Mouse (Mus musculus) thymus, postnatal 14 days (tissue): ENCODE measurements around the gene Frrs1.
"Not testable (repeated sequence)": the region's sequence is repeated elsewhere in the genome, so short reads cannot be mapped to it uniquely, and the experiment has no call there.

ENCODE experiments used
- DNase-seq: peaks from one replicate; pipeline ENCODE4 v3.0.0; 2021

Gene Frrs1

DNA sequence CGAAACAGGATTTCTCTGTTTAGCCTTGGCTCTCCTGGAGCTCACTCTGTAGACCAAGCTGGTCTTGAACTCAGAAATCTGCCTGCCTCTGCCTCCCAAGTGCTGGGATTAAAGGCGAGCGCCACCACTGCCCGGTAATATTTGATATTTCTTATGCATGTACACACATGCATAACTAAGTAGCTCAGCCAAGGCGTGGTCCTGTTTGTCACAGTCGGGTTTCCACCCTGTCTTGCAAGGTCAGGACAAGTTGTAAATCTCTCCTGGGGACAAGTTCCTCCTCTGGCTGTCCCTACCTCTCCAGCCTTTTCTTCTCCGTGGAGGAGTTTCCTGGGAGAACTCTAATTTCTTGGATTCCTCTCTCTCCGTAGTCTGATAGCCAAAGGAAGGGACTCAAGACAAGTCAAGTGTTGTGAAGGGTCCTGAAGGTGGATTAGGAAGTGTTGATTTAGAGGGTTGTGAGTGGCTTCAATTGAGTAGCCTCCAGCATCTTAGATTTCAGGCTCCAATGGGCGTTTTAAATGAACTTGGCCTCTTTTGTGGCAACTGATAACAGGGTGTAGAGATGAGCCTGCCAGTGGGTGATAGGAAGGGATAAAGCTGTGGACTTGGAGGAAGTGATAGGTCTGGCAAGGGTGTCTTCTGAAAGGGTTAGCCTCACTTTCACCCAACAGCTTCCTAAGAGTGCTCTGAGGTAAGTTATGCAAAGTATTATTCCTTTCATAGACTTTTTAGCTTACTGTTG is at the start of gene Frrs1:
Gene Frrs1, plus strand, starts transcription at position 524 of the 745 bp plus-strand sequence.
- DNase-seq: no peak

DNA sequence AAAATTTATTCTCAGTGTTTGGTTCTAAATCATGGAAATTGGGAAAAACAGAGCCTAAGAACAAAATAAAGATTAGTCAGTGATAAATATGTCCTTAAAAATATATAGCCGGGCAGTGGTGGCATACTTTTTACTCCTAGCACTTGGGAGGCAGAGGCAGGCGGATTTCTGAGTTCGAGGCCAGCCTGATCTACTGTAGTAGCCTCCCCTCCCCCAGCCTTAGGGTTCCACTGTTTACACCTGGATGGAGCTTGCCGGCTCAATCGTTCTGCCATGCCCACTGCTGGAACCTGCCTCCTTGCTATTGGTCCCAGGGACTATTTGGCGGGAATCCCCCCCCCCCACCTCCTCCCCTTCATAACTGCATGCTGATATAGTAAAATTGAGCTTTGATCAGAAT is 48.9 kb upstream of the Frrs1 start:
- DNase-seq: not testable (repeated sequence)

DNA sequence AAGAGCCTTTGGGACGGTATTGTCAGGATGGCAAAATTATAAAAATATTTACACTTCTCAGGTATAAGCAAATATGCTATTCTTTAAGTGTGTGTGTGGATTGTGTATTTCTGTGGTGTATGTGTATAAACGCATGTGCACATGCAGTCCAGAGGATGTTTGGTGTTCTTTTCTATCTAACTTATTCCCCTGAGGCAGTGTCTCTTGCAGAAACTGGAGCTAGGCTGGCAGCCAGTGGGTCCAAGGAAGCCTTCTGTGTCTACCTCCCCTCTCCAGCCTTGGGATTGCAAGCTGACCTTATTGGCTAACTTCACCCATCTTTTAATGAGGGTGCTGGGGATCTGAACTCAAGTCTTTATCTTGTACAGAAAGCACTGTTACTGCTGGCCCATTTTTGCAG is 46.3 kb upstream of the Frrs1 start:
- no peak for DNase-seq

DNA sequence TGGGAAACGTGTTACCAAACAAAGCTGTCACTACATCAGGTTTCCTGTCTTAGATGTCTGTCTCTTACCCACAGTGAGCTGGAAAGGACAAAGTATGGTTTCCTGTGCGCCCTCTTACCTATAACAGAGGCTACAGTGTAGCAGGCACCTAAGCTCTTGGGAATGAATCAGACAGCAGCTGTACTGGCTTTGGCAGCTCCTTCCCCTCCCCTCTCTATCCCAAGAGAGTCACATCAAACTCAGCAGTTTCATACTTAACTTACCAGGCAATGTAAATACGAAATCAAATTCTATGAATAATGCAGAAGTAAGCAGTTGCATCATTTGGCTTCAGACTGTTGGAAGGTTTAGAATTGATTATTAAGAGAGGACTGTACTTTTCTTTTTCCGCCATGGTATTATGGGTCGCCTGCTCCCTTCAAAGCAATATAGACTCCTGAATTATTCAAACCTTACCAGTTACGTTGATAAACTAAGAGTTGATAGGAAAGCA is 43.9 kb upstream of the Frrs1 start:
- no peak for DNase-seq

DNA sequence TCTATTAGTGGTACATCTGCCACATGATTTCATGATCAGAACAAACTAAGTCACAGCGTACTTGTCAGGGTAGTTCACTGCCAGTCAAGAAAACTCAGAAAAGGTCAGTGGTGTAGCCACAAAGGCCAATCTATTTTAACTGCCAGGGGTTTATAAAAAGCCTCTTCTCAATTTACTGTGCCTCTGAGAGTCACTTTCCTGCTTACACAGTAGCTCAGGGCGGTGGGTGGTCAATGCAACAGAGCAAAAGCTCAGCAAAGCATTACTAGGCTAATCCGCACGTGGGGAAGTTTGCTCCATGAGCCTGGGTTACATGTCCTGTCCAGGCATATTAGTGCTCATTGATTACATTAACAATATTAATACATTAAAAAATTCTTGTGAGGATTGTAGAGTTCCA is 43.3 kb upstream of the Frrs1 start:
- no peak for DNase-seq

DNA sequence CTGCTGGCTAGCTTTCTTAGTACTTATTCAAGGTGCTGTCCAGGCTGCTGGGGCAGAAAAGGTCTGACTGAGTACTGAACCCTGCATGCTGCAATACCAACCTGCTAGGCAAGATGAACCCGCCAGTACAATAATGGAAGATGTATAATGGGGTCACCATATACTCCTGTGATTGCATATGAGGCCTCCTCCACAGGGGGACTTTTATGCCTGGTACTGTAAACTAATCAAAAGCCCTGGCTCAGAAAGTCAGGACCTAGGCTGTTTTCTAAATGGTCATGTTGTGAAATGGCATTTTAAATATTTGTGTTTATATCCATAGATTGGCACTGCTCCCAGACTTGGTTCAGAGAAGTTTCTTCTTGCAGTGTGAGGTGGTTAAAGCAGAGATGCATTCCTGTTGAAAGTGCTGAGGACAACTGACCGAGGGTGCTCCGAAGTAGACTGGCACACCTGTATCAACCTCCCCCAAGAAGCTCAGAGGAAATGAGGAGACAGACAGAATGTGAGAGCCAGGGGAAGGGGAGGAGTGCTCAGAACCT is 42.5 kb upstream of the Frrs1 start:
- no peak for DNase-seq

DNA sequence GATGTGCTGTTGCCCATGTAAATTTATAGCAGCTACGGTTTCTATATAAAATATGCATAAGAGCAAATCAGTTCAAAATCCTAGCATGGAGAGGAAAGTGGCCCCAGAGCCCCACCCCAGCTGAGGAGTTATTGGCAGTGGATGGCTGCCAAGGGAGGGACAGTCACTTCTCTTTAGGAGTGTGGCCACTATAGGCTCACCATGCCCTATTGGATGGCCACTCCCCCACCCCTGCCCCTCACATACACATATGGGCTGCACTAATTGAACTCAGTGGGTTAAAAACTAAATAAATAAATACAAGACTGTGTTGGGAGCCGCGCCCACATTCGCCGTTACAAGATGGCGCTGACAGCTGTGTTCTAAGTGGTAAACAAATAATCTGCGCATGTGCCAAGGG is 42.0 kb upstream of the Frrs1 start:
- no peak for DNase-seq

DNA sequence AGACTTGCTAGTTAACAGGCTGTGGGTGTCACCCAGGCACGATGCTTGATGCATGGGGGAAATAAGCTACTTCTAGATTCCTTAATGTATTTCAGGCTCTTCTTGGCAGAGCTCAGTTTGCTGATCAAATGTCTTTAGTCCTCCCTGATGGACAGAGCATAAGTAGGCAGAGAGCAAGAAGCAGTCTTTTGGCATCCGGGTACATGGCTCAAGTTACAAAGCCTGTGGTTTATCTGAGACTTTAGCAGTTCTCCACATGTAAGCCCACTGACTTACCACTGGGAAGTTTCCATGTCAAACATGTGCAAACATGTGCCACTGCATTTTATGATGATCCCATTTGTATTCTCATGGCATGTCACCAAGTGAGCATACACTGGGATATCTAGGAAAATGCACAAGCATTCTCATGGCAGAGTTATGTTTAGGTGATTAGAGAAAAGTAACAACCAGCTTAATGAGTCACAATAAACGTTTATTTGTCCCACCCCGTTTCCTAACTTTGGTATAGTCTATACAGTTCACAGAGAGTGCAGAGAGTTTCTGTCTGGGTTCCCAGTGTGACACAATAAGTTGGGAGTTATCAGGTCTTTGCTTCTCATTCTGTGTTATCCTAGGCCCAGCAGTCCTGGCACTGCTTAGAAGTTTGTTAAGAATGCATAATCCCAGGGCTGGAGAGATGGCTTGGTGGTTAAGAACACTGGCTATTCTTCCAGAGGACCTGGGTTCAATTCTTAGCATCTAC is 32.6 kb upstream of the Frrs1 start:
- no peak for DNase-seq

DNA sequence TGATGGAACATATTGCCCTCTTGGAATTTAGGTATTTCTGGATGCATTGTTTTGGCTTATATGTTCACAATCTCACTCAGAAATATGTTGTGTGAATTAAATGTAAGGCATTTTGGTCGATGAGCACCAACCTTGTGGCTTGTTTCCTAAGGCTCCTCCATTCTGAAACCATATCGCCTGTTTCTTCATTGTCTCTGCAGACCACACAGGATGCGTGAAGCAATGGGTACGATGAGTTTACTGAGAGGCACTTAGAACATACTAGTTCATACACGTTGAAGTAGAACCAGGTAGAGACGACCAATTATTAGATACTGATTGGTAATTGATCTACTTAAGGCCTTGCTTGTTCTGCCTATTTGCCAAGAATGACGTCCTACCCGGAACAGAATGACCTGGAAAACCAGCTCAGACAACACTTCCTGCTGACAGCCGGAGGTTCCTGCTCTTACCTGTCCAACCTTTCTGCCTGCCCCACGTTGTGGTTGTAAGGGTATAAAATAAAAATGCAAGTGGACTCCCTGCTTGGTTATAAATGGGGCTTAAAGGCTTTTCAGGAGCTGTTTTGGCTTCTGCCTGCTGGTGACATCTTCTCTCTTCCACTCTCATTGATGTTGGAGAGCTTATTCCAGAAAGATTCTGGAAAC is 29.9 kb upstream of the Frrs1 start:
- no peak for DNase-seq

DNA sequence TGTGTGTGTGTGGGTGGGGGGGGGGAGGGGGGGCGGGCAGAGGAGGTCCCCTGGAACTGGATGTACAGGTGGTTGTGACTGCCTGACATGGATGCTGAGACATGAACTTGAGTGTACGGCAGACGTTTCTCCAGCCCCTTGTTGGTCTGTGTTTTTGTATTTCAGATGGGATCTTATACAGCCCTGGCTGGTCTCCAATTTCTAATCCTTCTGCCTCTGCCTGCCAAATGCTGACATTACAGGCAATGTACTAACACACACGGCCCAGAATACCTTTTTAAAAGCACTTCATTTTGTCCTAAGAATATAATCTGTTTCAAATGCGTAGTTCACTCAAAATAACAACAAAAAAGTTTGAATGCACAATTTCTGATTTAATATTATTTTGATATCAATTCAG is 27.9 kb upstream of the Frrs1 start:
- DNase-seq: no peak

DNA sequence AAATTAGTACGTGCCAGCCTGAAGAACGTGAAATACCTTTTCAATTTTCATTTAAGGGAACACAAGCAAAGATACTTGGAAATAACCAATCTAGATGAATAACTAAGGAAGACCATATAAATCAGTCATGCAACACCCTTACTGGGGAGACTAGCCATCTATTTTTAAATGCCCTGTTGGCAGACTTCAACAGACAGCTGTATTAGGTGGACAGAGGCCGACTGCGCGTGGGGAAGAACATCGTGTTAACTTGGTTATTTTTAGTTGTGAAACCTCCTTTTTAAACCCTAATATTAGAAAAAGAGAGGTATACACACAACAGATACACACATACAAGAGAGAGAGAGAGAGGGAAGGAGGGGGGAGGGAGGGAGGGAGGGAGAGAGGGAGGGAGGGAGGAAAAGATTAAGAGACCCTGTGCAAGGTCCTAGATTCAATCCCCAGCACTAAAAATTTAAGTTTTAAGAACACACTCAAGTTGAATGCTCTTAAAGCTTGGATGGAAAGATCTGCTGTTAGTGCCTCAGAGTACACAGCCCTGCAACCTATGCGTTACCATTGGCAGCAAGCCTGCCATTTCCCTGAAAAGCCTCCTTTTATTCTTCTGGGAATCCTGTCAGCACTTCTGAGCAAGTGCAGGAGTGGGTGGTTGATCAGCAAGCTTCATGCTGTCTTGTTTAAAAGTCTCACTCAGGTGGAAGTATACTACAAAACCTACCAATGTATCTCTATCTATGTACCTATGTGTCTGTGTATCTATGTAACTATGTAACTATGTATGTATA is 26.5 kb upstream of the Frrs1 start:
- no peak for DNase-seq

DNA sequence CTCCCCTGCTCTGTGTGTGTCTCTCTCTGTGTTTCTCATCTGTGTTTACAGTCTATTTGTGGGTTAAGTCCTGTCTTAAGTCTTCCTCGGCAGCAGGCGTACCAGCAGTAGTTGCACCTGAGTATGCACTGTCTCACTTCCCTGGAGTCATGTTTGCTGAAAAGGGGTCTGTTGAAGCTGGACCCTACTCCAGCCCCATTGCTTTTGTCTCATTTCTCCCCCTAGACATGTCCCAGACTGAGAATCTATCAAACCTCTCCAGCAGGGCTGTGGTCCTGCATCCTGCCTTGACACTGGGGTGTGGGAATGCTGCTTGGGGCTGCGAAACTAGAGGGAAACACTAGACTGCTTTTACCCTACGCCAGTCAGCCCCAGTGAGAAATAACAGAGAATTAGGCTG is 25.8 kb upstream of the Frrs1 start:
- no peak for DNase-seq

DNA sequence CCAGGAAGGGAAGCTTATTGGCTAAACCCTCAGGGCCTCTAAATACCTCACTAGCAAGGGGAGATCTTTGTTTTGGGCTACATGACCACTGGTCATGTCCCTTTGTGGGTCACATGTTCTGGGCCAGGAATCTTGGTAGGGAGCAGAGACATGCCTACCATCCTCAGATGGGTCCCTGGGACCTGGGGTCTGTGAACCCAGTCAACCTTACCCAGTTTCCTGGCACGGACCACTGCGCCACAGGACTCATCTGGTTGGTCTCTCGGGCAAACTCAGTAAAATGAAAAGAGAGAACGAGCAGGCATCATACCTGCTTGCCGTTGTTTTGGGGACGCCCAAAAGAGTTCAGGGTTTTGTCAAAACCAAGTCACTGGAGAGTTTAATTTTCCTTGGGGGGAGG is 25.0 kb upstream of the Frrs1 start:
- DNase-seq: no peak

DNA sequence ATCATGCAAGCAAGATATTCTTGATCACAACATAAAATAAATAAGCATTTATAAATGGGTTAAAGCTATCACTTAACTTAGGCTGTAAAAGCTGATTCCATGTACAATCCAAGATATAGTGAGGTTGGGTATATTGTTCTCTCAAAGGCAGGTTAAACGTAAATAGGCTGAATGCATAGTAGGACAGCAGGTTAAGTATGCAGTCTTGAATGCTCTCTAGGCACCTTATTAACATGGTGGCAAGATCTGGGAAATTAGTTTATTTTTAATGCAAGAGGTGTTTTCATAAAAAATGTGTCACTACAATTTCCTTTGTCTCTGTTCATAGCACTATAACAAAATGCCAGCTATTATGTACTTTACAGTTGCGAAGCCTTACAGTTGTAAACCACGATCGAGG is 23.9 kb upstream of the Frrs1 start:
- DNase-seq: no peak

DNA sequence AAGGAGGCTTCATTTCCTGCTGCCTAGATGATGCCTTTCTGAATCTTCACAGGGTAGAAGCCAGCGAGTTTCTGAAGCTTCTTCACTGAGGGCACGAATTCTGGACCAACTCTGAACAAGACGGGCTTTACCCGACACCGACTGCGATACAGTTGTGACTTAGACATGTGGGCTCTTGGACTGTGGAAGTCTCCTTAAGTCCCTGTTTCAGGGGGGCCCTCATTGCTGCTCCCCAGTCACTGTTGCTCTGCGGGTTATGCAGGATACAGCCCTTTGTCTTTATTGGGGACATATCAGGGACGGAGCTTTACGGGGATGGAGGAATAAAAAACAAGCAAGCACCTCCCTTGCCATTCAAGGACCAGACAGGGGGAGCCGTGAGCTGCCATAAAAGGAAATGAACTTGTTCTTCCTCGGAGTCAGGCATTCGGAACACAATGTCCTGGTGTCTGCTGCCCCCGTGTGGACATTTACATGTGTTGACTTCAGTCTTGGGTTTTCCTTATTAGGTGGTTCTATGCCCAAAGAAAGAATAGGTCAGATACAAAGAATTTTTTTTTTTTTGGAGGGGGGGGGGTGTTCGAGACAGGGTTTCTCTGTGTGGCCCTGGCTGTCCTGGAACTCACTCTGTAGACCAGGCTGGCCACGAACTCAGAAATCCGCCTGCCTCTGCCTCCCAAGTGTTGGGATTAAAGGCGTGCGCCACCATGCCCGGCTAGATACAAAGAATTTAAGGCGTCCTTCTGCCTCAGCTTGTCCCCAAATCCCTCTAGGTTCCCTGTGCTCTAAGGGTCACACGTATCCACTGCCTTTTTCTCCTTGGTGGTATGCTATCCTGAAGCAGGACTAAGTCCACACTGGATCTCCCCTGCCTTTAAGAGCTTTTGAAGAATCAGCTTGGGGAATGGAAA is 23.2 kb upstream of the Frrs1 start:
- DNase-seq: peak; percentile 90

DNA sequence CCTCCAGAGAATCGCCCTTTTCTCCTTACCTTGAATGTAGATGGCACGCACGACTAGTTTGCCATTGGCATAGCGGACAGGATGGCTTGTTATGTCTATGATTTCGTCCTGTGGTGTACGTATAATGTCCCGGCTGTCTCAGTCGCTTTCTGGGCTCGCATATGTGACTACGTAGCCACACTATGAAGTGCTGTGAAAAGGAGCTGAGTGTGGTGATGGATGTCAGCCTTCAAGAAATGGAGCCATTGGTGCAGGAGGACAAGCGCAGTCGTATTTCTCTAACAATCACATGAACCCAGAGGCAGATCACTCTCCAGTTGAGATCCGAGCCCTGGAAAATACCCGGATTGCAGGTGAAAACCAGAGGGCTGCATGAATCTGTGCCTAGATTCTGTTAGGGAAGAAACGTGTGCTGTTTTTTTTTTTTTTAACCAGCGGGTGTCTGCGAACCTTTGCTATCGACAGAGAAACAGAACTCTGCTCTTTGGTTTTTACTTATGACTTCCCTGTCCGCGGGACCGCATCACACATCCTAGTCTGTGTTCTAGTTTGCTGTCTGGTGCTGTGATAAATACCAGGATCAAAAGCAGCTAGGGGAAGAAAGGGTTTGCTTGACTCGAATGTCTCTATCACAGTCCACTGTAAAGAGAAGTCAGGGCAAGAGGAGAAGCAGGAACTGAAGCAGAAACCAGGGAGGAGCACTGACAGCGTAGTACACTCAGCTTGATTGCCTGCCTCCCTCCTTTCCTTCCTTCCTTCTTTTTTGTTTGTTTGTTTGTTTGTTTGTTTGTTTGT is 22.4 kb upstream of the Frrs1 start:
- DNase-seq: no peak

DNA sequence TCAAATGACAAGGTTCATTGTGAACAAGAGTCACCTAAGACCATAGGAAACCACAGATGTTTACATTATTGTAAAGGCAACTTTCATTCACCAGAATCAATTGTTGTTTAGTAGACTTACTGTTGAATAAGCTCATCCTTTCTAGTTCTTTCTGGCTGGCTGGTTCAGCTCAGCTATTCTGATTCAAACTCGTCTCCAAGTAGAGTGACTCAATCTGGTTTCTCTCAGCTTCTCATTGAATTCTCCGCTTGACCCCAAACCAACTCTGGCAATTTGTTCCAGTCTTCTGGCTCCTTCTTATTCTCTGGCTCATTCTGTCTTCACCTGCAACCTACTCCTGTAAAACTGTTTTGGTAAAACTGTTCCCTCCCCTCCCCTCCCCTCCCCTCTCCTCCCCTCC is 18.0 kb upstream of the Frrs1 start:
- DNase-seq: no peak

DNA sequence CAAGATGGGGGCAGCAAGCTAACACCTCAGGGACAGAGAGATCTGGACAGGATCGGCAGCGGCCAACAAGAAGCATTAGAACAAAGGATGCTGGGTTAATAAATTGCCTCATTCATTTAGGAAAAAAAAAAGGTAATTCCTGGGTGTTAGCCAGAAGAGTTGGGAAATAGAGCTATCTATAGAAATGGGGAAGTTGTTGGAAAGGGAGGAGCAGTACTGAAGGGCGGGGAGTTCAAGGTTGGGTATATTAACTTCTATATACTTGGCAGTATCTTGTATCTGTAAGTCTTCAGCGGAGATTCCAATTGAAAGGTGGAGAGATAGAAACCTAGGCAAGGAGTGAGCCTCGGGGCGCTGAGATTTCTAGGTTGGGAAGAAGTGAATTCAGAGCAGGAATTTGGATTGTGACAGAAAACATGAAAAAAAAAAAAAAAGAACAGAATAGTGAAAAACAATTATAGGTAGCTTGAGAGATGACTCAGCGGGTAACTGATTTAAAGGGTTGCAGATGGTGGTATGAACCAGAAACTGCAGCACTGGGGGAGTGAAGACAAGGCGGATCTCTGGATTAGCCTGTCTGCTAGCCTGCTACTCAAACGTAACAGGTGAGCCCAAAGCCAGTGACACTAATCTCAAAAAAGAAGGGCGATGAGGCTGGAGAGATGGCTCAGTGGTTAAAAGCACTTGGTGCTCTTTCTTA is 14.2 kb upstream of the Frrs1 start:
- no peak for DNase-seq

DNA sequence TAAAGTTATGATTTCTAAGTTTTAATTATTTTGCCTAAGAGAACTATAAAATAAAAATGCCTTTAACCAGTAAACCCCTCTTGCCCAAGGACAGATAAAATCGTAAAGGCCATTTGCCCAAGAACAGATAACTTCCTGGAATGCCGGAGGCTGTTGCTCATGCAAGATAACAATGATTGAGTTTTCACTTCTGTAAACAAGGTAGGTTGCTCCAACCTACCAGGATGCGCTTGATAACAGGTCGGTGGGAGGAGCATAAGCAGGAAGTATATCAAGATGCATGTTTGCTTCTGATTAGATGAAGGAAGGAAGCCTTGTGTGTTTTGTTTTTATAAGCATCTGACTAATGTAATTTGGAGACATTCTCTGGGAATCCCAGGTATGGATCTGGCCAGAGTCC is 13.2 kb upstream of the Frrs1 start:
- DNase-seq: no peak

DNA sequence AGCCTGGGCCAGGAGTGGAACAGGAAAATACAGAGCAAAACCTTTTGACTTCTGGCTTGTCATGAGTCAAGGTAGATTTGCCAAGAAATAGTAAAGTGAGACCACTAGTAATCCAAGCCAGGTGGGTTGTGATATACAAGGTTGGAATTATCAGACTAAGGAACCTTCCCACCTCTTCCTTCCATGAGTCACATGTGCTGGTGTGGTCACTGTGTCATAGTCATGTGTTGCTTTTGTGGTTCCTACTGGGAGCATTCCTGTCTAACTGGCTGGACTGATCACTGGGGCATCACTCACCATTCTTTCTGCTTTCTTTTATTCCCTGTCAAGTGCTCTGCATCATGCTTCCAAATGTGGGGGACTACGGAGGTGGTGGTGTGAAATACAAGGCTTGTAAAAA is 11.2 kb upstream of the Frrs1 start:
- no peak for DNase-seq
